Mouse (Mus musculus) gastrocnemius, adult 8-10 months (tissue): Measurements from ENCODE around the gene Wdr45b. TPM values are rescaled to one million over a fixed set of nuclear protein-coding genes. Genes with fewer than 3 reads are reported as not detected.
"Not testable (repeated sequence)": the region's sequence is repeated elsewhere in the genome, so short reads cannot be mapped to it uniquely, and the experiment has no call there.

Experiments used
- DNase-seq, 2 experiments: peaks; one replicate each; pipeline ENCODE4 v3.0.0; 2022; ENCODE audit warnings: low spot score in 2 of 2
- total RNA-seq, 4 experiments: library from RNA; stranded (reverse); gene quantifications; 2 replicates each; pipeline ENCODE4 v1.2.4; 2022

The Wdr45b gene
- 10 to 100 TPM; 14.4 to 23.0 (median 19.3) TPM for total RNA-seq

DNA sequence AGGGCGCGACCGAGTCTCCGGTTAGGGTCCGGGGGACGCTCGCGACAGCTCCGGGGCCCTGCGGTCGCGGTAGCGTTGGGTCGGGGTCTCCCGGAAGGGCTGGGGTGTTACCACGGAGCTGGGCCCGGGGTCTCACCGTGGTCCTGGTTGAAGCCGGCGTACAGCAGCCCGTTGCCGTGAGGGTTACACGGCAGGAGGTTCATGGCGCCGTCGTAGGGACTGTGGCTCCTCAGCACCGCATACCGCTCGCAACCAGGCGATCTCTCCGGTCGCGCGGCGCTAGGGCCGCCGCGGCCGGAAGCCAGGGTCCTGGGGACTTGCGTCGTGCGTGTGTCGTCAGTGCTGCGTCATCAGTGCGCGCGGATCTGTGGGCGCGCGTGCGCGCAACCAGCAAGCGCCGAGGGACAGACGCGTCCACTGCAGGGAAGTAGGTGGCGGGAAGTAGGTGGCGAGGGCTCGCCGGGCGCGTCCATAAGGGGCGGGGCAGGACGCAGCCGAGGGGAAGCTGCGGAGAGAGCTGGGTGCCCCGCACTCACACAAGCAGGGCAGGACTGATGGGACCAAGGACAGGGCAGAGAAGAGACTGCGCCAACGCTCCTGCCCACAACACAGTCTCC, at the start of gene Wdr45b:
Gene Wdr45b, minus strand, starts transcription at position 355 of the 617 bp plus-strand sequence.
- DNase-seq, result peak; percentile 88 to 95

DNA sequence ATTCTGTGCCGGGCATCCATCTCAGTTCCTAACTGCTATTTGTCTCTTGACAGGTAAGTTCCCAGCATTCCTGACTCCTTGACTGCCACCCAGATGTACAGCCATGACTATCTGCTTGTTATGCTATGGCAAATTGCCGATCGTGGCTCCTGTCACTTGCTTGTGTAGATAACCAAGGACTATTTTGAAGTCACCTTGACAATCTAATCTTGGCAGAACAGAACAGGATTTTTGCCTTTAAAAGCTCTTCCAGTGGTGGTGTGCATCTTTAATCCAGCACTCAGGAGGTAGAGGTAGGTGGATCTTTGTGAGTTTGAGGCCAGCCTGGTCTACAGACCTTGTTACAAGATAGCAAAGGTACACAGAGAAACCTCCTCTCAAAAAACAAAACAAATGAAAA, 38.2 kb upstream of the Wdr45b start:
- no peak for DNase-seq

GRCm38 (mm10) chr11:121390793-121391192, 36.5 kb upstream of the Wdr45b start:
- no peak for DNase-seq

DNA sequence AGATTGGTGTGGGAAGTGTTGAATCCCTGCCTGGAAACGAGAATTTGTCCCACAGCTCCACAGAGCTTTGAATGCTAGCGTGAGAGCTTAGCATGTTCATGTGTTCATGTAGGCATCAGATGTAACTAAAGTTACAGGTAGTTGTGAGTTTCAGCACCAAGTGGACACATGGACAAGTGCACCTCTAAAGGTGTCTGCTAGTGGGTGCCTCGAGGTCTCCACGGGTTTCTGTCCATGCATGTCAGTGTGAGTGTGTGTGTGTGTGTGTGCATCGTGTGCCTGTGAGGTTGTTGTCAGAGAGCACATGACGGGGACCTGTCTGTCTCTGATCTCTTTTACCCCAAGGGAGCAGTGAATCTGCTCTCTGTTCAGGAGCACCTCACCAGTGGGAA, 34.3 kb upstream of the Wdr45b start:
- DNase-seq, result no peak

- peak; percentile 91 to 95 for DNase-seq
These were observed 33.7 kb upstream of the Wdr45b start, which contains the start of gene Rab40b for GRCm38 (mm10) chr11:121387750-121388553. TSS of gene Rab40b (minus strand) at chr11:121388251.

- DNase-seq, result no peak
These were observed 26.0 kb upstream of the Wdr45b start for GRCm38 (mm10) chr11:121380294-121380693.

- DNase-seq, result no peak
These were observed 24.4 kb upstream of the Wdr45b start for GRCm38 (mm10) chr11:121378644-121379043.

DNA sequence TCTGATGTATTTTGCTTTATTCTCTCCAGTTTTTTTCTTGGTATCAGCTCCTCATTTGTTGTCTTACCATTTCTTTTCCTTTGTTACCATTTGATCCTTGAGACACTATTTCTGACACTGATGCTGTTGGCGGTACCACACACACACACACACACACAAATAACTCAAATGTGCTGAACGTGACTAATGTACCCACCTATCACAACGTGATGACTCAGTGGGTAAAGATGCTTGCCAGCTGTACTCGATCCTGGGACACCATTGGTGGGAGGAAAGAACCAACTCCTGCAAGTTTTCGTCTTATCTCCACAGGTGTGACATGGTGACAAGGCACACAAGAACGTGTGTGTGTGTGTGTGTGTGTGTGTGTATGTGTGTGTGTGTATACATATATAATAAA, 19.1 kb upstream of the Wdr45b start:
- DNase-seq, result no peak

DNA sequence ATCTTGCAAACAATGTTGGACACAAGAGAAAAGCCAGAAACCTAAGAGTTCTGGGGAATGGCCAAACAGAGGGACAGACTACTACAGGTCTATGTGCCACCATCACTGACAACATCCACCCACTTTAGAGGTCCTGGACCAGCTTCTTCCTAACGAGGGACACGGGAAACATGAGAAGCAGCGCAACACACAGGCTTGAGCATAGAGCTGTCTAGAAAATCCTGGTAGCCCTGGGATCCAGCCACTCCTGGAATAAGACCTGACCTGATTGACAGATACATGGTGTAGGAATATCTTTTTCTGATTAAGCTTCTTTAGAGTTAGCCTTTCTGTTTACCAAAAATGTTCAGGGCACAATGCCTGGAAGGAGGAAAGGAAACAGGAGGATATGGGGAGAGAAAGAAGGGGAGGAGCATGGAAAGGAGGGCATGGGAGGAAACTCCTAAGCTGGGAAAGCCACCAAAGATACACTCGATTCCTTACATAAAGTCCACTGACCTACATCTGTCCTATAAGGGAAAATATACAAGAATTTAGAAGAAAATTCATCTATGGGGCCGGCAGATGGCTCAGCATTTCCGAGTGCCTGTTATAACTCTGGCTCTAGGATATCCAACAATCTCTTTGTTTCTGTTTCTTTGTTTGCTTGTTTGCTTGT, 16.2 kb upstream of the Wdr45b start:
- DNase-seq, result no peak

GRCm38 (mm10) chr11:121369622-121370021, 15.4 kb upstream of the Wdr45b start:
- no peak for DNase-seq

DNA sequence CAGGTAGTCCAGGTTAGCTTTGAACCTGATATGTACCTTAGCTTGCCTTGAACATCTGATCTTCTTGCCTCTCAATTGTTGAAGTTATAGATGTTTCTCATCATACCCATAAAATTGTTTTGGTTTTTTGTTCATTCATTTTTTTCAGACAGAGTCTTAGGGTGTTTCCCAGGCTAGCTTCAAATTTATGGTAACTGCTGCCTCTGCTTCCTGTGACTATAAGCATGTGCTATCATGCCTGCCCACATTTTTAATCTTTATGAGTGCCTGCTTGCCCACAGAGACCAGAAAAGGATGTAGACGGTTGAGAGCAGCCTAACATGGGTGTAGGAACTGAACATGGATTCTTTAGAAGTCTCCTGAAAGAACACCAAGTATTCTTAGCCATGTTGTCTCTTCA, 14.5 kb upstream of the Wdr45b start:
- no peak for DNase-seq

GRCm38 (mm10) chr11:121367170-121367707, 13.0 kb upstream of the Wdr45b start:
- no peak for DNase-seq

- peak in 1 of 2 experiments; percentile 35 for DNase-seq
These were observed 8.0 kb upstream of the Wdr45b start for GRCm38 (mm10) chr11:121362212-121362611.

DNA sequence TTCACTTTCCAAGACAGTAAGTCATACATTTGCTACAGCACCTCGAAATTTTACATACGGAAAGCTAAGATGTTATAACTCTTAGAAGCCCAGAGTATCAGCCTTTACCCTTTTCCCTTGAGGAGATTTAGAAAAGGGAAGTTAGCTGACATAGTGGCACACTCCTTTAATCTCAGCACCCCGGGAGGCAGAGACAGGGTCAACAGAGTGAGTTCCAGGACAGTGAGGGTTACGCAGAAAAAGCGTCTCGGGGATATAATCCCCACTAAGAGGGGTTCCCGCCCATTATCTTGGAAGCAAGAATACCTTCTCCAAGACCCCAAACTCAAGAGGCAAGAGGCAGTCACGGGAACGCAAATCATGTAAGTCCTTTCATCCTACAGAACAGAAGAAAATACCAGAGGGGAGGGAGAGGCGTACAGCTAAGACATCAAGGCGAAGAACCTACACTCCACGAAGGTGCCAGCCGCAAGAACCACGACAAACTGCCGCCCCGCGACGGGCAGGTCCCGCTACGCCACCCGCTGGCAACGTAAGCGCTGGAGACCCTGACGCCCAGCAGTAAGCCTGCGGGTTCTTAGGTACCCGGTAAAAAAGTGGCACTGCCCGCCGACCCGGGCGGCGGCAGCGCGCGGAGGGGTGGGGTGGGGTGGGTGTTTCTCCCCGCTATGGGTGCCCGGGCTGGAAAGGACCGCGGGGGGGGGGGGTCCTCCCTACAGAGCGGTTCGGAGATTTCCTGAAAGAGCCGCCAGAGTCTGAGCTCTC, 737 bp downstream of the Wdr45b start:
- DNase-seq, result no peak

DNA sequence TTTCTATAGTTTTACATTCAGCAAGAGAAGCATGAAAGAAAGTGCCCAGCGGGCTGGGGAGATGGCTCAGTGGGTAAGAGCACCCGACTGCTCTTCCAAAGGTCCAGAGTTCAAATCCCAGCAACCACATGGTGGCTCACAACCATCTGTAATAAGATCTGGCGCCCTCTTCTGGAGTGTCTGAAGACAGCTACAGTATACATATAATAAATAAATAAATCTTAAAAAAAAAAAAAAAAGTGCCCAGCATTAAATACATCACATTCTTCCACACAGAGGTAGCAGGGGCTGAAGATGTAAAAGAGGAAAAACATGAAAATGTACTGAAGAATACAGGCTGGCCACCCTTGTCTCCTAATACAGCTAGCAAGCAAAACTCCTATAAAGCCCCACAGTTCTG, 5.5 kb downstream of the Wdr45b start:
- DNase-seq, result not testable (repeated sequence)

GRCm38 (mm10) chr11:121348166-121348565, 6.1 kb downstream of the Wdr45b start:
- no peak for DNase-seq

DNA sequence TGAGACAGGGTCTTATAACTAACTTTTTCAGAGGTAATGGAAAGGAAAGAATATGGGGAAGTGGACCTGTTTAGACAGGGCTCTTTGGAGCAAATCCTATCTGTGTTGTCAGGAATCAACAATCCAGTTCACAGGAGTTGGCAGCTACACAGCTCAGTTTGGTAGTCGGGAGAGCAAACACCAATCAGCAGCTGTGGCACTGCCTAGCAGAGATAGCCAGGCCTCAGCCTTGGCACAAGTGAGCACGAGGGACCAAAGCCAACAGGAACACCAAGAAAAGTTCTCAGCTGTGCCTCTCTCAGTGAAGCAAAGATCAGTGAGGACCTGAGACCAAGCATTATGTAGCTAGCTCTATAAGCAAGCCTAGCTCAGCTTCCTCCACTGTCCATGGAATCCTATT, 7.2 kb downstream of the Wdr45b start:
- DNase-seq, result peak; percentile 30 to 50

DNA sequence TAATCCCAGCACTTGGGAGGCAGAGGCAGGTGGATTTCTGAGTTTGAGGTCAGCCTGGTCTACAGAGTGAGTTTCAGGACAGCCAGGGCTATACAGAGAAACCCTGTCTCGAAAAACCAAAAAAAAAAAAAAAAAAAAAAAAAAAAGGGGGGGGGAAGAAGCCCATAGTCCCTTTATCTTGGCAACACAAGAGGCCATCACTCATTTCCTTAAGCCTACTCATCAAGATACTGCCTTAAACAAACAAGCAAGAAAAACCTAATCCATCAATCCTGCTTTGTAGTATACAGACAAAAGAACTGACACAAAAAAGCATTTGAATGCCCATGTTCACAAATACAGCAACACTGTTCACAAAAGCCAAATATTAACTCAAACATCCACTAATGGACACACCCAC, 11.8 kb downstream of the Wdr45b start:
- not testable (repeated sequence) for DNase-seq

DNA sequence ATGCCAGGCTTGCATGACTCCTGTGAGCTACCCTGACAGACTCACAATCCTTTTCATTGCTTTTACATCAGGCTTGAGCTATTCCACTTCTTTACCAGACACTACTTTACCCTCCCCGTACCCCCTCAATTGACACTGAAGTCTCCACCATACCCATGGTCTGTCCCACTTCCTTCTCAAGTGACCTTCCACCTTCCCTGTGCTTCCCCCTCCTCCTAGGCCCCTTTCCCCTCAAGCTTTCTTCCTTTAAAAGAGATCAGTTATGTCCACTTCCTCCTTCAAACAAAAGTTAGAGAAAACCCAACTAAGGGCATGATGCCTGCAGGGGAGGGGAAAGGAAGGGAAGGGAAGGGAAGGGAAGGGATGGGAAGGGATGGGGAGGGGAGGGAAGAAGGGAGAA, 14.0 kb downstream of the Wdr45b start:
- DNase-seq, result no peak

GRCm38 (mm10) chr11:121339647-121340046, 14.6 kb downstream of the Wdr45b start:
- no peak for DNase-seq

DNA sequence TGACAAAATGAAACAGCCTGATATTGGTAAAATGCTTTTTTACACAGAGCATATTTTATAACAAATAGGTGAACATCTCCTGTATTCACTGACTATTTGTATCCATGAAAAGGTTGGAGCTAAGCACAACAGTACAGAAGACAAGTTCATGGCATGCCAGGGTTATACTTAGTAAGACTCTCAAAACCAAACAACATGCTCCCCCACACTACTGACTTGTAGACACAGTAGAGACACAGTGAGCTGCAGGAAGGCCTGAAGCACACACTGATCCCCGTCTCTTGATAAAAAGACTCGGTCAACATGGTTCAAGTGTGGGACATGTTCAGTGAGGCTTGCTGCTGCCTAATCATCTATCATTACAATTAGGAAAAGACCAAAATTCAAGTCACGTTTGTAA, 22.6 kb downstream of the Wdr45b start:
- DNase-seq, result no peak
